Mouse (Mus musculus) CH12.LX (cell line): ENCODE measurements around the gene Fam207a. TPM values are rescaled to one million over a fixed set of nuclear protein-coding genes. Genes with fewer than 3 reads are reported as not detected.

Experiments used
- DNase-seq: peaks from one replicate; pipeline ENCODE4 v3.0.0-alpha.2; 2013; ENCODE audit errors: extremely low read depth
- H3K27ac ChIP-seq: 2 replicates; pipeline ENCODE4 v1.5.1; 2012; ENCODE audit warnings: low read depth, mild to moderate bottlenecking, control low read depth, moderate library complexity; ENCODE audit not compliant: insufficient read depth
- H3K27me3 ChIP-seq: replicated peaks from 2 replicates; pipeline ENCODE3; 2012; ENCODE audit warnings: inconsistent platforms
- H3K36me3 ChIP-seq, 2 experiments: replicated peaks in 1 of 2; 2 replicates each; pipeline versions ENCODE3 to v1.6.1; 2012; ENCODE audit warnings: inconsistent platforms in 1 of 2, low read length in 1 of 2, mild to moderate bottlenecking in 1 of 2, mixed read lengths in 1 of 2, moderate library complexity in 1 of 2; ENCODE audit not compliant: control insufficient read depth in 1 of 2, insufficient read depth in 1 of 2
- H3K4me1 ChIP-seq, 2 experiments: 2 replicates each; pipeline ENCODE4 v1.6.1; 2012; ENCODE audit warnings: inconsistent platforms in 1 of 2, moderate library complexity in 1 of 2; ENCODE audit not compliant: insufficient read depth in 2 of 2, control insufficient read depth in 1 of 2
- H3K4me2 ChIP-seq: 2 replicates; pipeline ENCODE4 v1.6.1; 2012; ENCODE audit warnings: low read depth, mild to moderate bottlenecking, control low read depth; ENCODE audit not compliant: poor library complexity, insufficient read depth, severe bottlenecking
- H3K4me3 ChIP-seq, 3 experiments: fragments of 150-350 bp in 1 of 3; sonication (generic) in 1 of 3; replicated peaks in 1 of 3; 2 replicates each; pipeline versions ENCODE3 to v1.5.1; 2011 to 2012; ENCODE audit warnings: low read depth in 2 of 3, low read length in 2 of 3, mild to moderate bottlenecking in 2 of 3, moderate library complexity in 2 of 3, control low read depth in 1 of 3, improper control_type of control experiment in 1 of 3, inconsistent platforms in 1 of 3, mixed read lengths in 1 of 3; ENCODE audit not compliant: poor library complexity in 1 of 3
- H3K79me2 ChIP-seq: replicated peaks from 2 replicates; pipeline ENCODE4 v1.6.1; 2012; ENCODE audit warnings: mild to moderate bottlenecking, moderate library complexity; ENCODE audit not compliant: control insufficient read depth, poor library complexity, insufficient read depth, severe bottlenecking; ENCODE audit errors: extremely low read depth
- H3K9ac ChIP-seq: 2 replicates; pipeline ENCODE4 v1.6.1; 2012; ENCODE audit warnings: low read depth, mild to moderate bottlenecking, control low read depth, moderate library complexity; ENCODE audit not compliant: insufficient read depth
- H3K9me3 ChIP-seq: replicated peaks from 2 replicates; pipeline ENCODE3; 2012; ENCODE audit warnings: low read length, inconsistent platforms, mixed read lengths
- BHLHE40 ChIP-seq: IDR thresholded peaks from 2 replicates; pipeline ENCODE4 v1.6.1; 2011; ENCODE audit warnings: mild to moderate bottlenecking, low read depth, low read length, improper control_type of control experiment
- CHD2 ChIP-seq: IDR thresholded peaks from 2 replicates; pipeline ENCODE4 v1.6.1; 2011; ENCODE audit warnings: low read length, improper control_type of control experiment
- CTCF ChIP-seq, 2 experiments: IDR thresholded peaks in 1 of 2; conservative IDR thresholded peaks in 1 of 2; 2 replicates each; pipeline ENCODE4 v1.5.1; 2011 to 2012; ENCODE audit warnings: low read depth in 2 of 2, low read length in 2 of 2, improper control_type of control experiment in 1 of 2, inconsistent platforms in 1 of 2, mild to moderate bottlenecking in 1 of 2, moderate library complexity in 1 of 2
- E2F4 ChIP-seq: IDR thresholded peaks from 2 replicates; pipeline ENCODE4 v1.6.1; 2011; ENCODE audit warnings: low read depth, low read length, improper control_type of control experiment; ENCODE audit not compliant: insufficient replicate concordance
- EP300 ChIP-seq: IDR thresholded peaks from 2 replicates; pipeline ENCODE4 v1.6.1; 2011; ENCODE audit warnings: low read length, improper control_type of control experiment
- ETS1 ChIP-seq: conservative IDR thresholded peaks from 2 replicates; pipeline ENCODE4 v1.6.1; 2012; ENCODE audit warnings: low read depth, mild to moderate bottlenecking, inconsistent platforms, low read length, improper control_type of control experiment, moderate library complexity
- GABPA ChIP-seq: IDR thresholded peaks from 2 replicates; pipeline ENCODE4 v1.6.1; 2012; ENCODE audit warnings: low read depth, low read length, improper control_type of control experiment, inconsistent platforms; ENCODE audit not compliant: insufficient replicate concordance
- IRF4 ChIP-seq: IDR thresholded peaks from 2 replicates; pipeline ENCODE4 v1.6.1; 2014; ENCODE audit warnings: low read depth, mild to moderate bottlenecking, inconsistent platforms, low read length, improper control_type of control experiment
- JUND ChIP-seq: conservative IDR thresholded peaks from 2 replicates; pipeline ENCODE4 v1.6.1; 2011; ENCODE audit warnings: low read depth, low read length, improper control_type of control experiment
- MAX ChIP-seq: IDR thresholded peaks from 2 replicates; pipeline ENCODE4 v1.6.1; 2011; ENCODE audit warnings: low read length, improper control_type of control experiment
- MAZ ChIP-seq: IDR thresholded peaks from 2 replicates; pipeline ENCODE4 v1.6.1; 2012; ENCODE audit warnings: low read depth, mild to moderate bottlenecking, inconsistent platforms, low read length, improper control_type of control experiment, moderate library complexity
- NELFE ChIP-seq: IDR thresholded peaks from 2 replicates; pipeline ENCODE4 v1.6.1; 2011; ENCODE audit warnings: low read depth, low read length, improper control_type of control experiment
- NRF1 ChIP-seq: IDR thresholded peaks from 2 replicates; pipeline ENCODE4 v1.6.1; 2014; ENCODE audit warnings: low read depth, mild to moderate bottlenecking, inconsistent platforms, low read length, improper control_type of control experiment, moderate library complexity
- PAX5 ChIP-seq: IDR thresholded peaks from 2 replicates; pipeline ENCODE4 v1.6.1; 2012; ENCODE audit warnings: low read length, inconsistent platforms, mixed read lengths
- POLR2A ChIP-seq: IDR thresholded peaks from 2 replicates; pipeline ENCODE4 v1.6.1; 2011; ENCODE audit warnings: low read depth, mild to moderate bottlenecking, improper control_type of control experiment, low read length
- RCOR1 ChIP-seq: conservative IDR thresholded peaks from 2 replicates; pipeline ENCODE4 v1.6.1; 2012; ENCODE audit warnings: low read depth, mild to moderate bottlenecking, inconsistent platforms, low read length, improper control_type of control experiment
- TBP ChIP-seq: conservative IDR thresholded peaks from 2 replicates; pipeline ENCODE4 v1.6.1; 2011; ENCODE audit warnings: low read depth, low read length, improper control_type of control experiment
- UBTF ChIP-seq: IDR thresholded peaks from 2 replicates; pipeline ENCODE4 v1.6.1; 2012; ENCODE audit warnings: low read depth, mild to moderate bottlenecking, inconsistent platforms, low read length, improper control_type of control experiment, moderate library complexity
- USF1 ChIP-seq: IDR thresholded peaks from 2 replicates; pipeline ENCODE4 v1.6.1; 2014; ENCODE audit warnings: low read depth, mild to moderate bottlenecking, inconsistent platforms, low read length, improper control_type of control experiment
- USF2 ChIP-seq: conservative IDR thresholded peaks from 2 replicates; pipeline ENCODE4 v1.6.1; 2011; ENCODE audit warnings: low read depth, low read length, improper control_type of control experiment
- ZKSCAN1 ChIP-seq: IDR thresholded peaks from 2 replicates; pipeline ENCODE4 v1.6.1; 2012; ENCODE audit warnings: low read depth, inconsistent platforms, low read length, improper control_type of control experiment, borderline replicate concordance
- dilution Hi-C: fragments of 300-500 bp; cut with MboI; formaldehyde crosslinking; loops from 2 replicates; pipeline ENCODE4 v1.14.3; 2020; ENCODE audit warnings: low sequenced_read_pairs; ENCODE audit not compliant: extremely low pct_unique_long_range_greater_than_20kb, extremely low pct_ligation_motif_present
- in situ Hi-C: fragments of 300-500 bp; cut with MboI; formaldehyde crosslinking; loops from 3 replicates; pipeline ENCODE4 v1.14.3; 2019; ENCODE audit warnings: low sequenced_read_pairs, low pct_ligation_motif_present, low pct_unique_long_range_greater_than_20kb, mixed read lengths
- polyA plus RNA-seq: library from polyadenylated mRNA; unstranded; fragments of >175 nt; gene quantifications from 2 replicates; pipeline ENCODE4 v1.2.1, GENCODE M21; 2012; ENCODE audit warnings: low read depth; ENCODE audit not compliant: insufficient read length
- total RNA-seq, 2 experiments: library from RNA; depleted of rRNA; stranded (reverse); fragments of 300-350 nt in 1 of 2; fragments of >200 nt in 1 of 2; gene quantifications; 2 replicates each; pipeline ENCODE4 v1.2.3; 2012 to 2014

The Fam207a gene
- total and polyA plus RNA-seq, 3 experiments, result 43.1 to 65.4 (median 46.1) TPM

DNA sequence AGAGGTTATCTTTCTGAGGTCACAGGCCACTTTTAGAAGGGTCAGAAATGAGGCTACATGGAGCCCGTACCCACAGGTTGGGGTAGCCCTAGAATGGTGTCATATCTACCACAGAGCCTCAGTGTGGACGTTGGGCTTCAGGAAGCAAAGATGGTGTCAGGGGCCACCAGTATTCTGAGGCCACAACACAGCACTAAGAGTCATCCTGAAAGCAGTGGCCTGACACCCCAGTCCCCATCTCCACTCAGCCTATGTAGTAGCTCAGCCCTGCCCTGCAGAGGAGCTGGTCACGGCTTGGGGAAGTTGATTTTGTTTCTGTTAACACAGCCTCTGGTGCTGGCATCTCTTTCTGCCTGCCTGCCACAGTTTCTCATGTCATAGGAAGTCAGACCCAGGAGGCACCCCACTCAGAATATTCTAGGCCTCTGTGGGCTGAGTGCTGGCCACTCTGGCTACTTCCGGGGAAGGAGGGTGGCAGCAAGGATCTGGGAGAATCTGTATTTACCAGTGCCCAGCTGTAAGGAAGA, 25.1 kb upstream of the Fam207a start:
- Histone ChIP-seq H3K4me2 (no peak overlapping the region), H3K27me3 (no peaks in the 10 kb centered on the region), H3K27ac (no peak overlapping the region), H3K9ac (no peak overlapping the region), H3K79me2 (peaks cover 3% of the 10 kb centered on the region; the same call in 1 of the 2 replicates), H3K4me3 (no peak overlapping the region), H3K4me1 (peaks cover 0 to 45% of the 10 kb centered on the region in 2 experiments; a peak in 2 of 4 replicates), H3K36me3 (peaks cover 13 to 67% of the 10 kb centered on the region in 2 experiments), H3K9me3 (no peaks in the 10 kb centered on the region)
- in situ Hi-C loops, result no loop called here
- no peak for DNase-seq
- dilution Hi-C loops, result no loop called here
- no peak for TF ChIP-seq ETS1
- TF ChIP-seq ZKSCAN1, result no peak
- 0 out of 2 replicates have a peak, but pooled peaks have one; percentile 32 for TF ChIP-seq TBP
- no peak for TF ChIP-seq POLR2A
- TF ChIP-seq EP300, result no peak

DNA sequence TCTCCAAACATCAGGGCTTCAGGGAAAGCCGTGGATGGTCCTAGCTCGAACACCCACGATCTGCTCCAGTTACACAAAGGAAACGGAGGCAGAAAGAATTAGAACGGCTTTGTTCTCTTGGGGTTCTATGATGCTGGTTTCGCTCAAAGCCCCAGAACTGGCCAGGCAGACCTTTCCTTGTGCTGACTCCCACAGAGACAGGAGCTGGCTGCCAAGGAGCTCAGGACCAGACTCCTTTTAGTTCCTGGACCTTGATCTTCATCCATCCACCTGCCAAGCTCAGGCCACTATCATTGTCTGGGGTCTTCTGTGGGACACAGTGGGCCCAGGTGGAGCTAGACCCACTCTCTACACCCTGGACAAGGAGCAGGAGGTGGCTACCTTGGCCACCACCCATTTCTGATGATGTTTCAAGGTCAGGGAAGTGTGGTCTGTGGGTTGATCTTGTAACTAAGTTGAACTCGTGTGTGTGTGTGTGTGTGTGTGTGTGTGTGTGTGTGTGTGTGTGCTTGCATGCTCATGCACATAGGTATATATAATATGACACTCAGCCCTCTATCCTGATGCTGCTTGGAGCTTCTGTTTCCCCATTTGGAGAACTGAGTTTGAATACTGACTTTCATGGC, 23.8 kb upstream of the Fam207a start:
- Histone ChIP-seq H3K79me2 (peaks cover 3% of the 10 kb centered on the region; the same call in 1 of the 2 replicates), H3K27me3 (no peaks in the 10 kb centered on the region), H3K4me2 (no peak overlapping the region), H3K4me1 (peaks cover 0 to 46% of the 10 kb centered on the region in 2 experiments; a peak in 2 of 4 replicates), H3K36me3 (peaks cover 10 to 63% of the 10 kb centered on the region in 2 experiments), H3K27ac (no peak overlapping the region), H3K9ac (no peak overlapping the region), H3K9me3 (no peaks in the 10 kb centered on the region), H3K4me3 (no peak overlapping the region)
- no peak for DNase-seq
- dilution Hi-C loops (no loop called here), in situ Hi-C loops (no loop called here)
- TF ChIP-seq TBP (no peak), BHLHE40 (no peak), EP300 (no peak), NRF1 (no peak), PAX5 (no peak), JUND (no peak), GABPA (no peak), RCOR1 (no peak), MAZ (no peak), IRF4 (no peak), MAX (no peak), UBTF (no peak), CTCF (conservative IDR thresholded peaks at IDR 0.05 in 1 of 2, IDR thresholded peaks at IDR 0.05 in 1 of 2; ENCODE audit: low read depth in 2 of 2, low read length in 2 of 2) (no peak), CHD2 (no peak), E2F4 (no peak), USF2 (no peak), NELFE (no peak), USF1 (no peak)
